Mouse (Mus musculus) midbrain, embryonic 15.5 days (tissue): ENCODE measurements around the gene Abcb6. TPM values are rescaled to one million over a fixed set of nuclear protein-coding genes. Genes with fewer than 3 reads are reported as not detected.

Source experiments
- ATAC-seq: fragments of 200-750 bp; cut with Nextera tagmentation; replicated peaks from 2 replicates; pipeline ENCODE4 v1.8.0; 2017; ENCODE audit warnings: moderate TSS enrichment
- H3K27ac ChIP-seq: fragments of 300-500 bp; sonication (generic); 2 replicates; pipeline ENCODE4 v1.5.1; 2015; ENCODE audit warnings: mild to moderate bottlenecking, inconsistent platforms
- H3K27me3 ChIP-seq: fragments of 300-500 bp; sonication (generic); replicated peaks from 2 replicates; pipeline ENCODE4 v1.6.1; 2015; ENCODE audit warnings: inconsistent platforms
- H3K36me3 ChIP-seq: fragments of 300-500 bp; sonication (generic); replicated peaks from 2 replicates; pipeline ENCODE4 v1.6.1; 2015; ENCODE audit warnings: inconsistent platforms
- H3K4me1 ChIP-seq: fragments of 300-500 bp; sonication (generic); 2 replicates; pipeline ENCODE4 v1.6.1; 2015; ENCODE audit warnings: inconsistent platforms
- H3K4me2 ChIP-seq: fragments of 300-500 bp; sonication (generic); 2 replicates; pipeline ENCODE4 v1.6.1; 2015; ENCODE audit warnings: inconsistent platforms, mild to moderate bottlenecking, moderate library complexity
- H3K4me3 ChIP-seq: fragments of 300-500 bp; sonication (generic); 2 replicates; pipeline ENCODE4 v1.5.1; 2015; ENCODE audit warnings: mild to moderate bottlenecking, inconsistent platforms
- H3K9ac ChIP-seq: fragments of 300-500 bp; sonication (generic); 2 replicates; pipeline ENCODE4 v1.6.1; 2015; ENCODE audit warnings: mild to moderate bottlenecking, inconsistent platforms
- H3K9me3 ChIP-seq: fragments of 300-500 bp; sonication (generic); 2 replicates; pipeline ENCODE4 v1.6.1; 2016; ENCODE audit warnings: inconsistent platforms
- WGBS: fragments of 180-500 bp; shearing (Covaris S2); methylation state at CpG from one replicate; pipeline ENCODE4 v1.1.7; 2015; ENCODE audit warnings: mixed read lengths; 5-methylcytosine and 5-hydroxymethylcytosine counted together
- polyA plus RNA-seq: library from polyadenylated mRNA; unstranded; fragments of >200 nt; fragmentation: Nextera tagmentation; extraction: Ambion mirVana; gene quantifications from 2 replicates; pipeline ENCODE4 v1.2.1, GENCODE M21; 2015

Gene Abcb6
- polyA plus RNA-seq, 1 experiment from 2014 or later = 45.7 TPM

- peak; percentile 99 for ATAC-seq
- Histone ChIP-seq H3K9ac (peak within 1 kb of the TSS; percentile 86), H3K4me1 (peaks cover 27% of the 10 kb centered on the region), H3K36me3 (peaks cover 9% of the 10 kb centered on the region), H3K4me3 (peak within 1 kb of the TSS; percentile 69), H3K27ac (peak within 1 kb of the TSS; percentile 95), H3K9me3 (no peaks in the 10 kb centered on the region), H3K4me2 (peak within 1 kb of the TSS; percentile 82), H3K27me3 (no peaks in the 10 kb centered on the region)
- under 1% methylated on average over 56 of the region's 56 CpGs for WGBS
Observed at GRCm38 (mm10) chr1:75191622-75192402, 11.6 kb upstream of the Abcb6 start, which contains the start of the genes Ankzf1 and Atg9a. Ankzf1 (plus strand) TSS chr1:75192151. Atg9a (minus strand) TSS chr1:75192196.

DNA sequence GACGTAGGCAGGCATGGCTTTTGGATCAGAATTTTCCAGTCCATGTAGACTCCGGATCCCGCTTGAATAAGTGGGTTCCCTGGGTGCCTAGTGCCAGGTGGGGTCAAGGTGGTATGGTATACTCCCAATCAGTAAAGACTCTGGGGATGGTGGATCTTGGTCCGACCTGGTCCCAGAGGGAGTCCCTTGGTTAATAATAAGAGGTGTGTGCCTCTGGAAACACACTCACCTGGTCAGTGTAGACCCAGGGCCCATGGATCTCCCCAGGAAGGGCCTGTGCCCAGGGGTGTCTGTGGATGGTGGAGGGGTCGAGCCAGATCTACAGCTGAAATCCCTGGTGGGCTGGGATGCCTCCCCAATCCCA lies 11.0 kb upstream of the Abcb6 start:
- Histone ChIP-seq H3K36me3 (peaks cover 11% of the 10 kb centered on the region), H3K4me3 (peak overlapping the region; percentile 69), H3K4me1 (peaks cover 27% of the 10 kb centered on the region), H3K27ac (peak overlapping the region; percentile 95), H3K9me3 (no peaks in the 10 kb centered on the region), H3K4me2 (peak overlapping the region; percentile 82), H3K9ac (peak overlapping the region; percentile 86), H3K27me3 (no peaks in the 10 kb centered on the region)
- no peak for ATAC-seq
- 49% methylated on average over 5 of the region's 5 CpGs for WGBS

GRCm38 (mm10) chr1:75190577-75190976 lies 10.4 kb upstream of the Abcb6 start:
- Histone ChIP-seq H3K9ac (0 out of 2 replicates have a peak overlapping the region, but pooled peaks have one; percentile 86), H3K36me3 (peaks cover 18% of the 10 kb centered on the region), H3K4me3 (peak overlapping the region; percentile 69; the same call in 1 of the 2 replicates), H3K27ac (no peak overlapping the region), H3K27me3 (no peaks in the 10 kb centered on the region), H3K4me1 (peaks cover 27% of the 10 kb centered on the region), H3K9me3 (no peaks in the 10 kb centered on the region), H3K4me2 (peak overlapping the region; percentile 82)
- ATAC-seq = no peak
- WGBS = 78% methylated on average over 2 of the region's 2 CpGs

DNA sequence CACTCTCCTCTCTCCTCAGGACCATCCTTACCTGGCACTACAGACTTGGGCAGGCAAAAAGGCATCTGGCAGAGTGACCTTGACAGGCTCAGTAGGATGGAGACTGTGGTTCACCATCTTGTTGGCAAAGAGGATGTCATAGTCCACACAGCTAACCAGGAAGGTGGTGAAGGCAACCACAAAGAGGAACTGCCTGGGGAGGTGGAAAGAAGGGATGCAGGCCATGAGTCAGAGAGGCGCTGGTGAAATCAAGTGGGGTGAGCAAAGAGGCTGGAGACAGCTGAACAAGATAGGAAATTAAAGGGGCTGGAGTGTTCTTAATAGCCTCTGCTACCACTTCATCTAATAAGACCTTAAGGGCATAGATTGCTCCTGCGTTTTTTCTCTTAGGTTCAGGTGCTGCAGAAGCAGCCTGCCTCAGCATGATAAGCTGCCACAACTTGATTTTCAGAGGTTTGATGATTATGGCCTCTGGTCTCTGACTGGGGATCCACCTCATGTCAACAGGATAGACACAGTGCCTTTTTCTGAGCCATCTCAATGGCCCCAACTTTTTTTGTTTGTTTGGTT lies 7.8 kb upstream of the Abcb6 start:
- no peak overlapping the region for H3K27ac ChIP-seq
- H3K9ac ChIP-seq = no peak overlapping the region
- no peaks in the 10 kb centered on the region for H3K9me3 ChIP-seq
- H3K4me1 ChIP-seq = peaks cover 21% of the 10 kb centered on the region
- ATAC-seq = no peak
- 84% methylated on average over 2 of the region's 2 CpGs for WGBS
- no peaks in the 10 kb centered on the region for H3K27me3 ChIP-seq
- peaks cover 34% of the 10 kb centered on the region for H3K36me3 ChIP-seq
- H3K4me2 ChIP-seq = no peak overlapping the region
- H3K4me3 ChIP-seq = no peak overlapping the region

DNA sequence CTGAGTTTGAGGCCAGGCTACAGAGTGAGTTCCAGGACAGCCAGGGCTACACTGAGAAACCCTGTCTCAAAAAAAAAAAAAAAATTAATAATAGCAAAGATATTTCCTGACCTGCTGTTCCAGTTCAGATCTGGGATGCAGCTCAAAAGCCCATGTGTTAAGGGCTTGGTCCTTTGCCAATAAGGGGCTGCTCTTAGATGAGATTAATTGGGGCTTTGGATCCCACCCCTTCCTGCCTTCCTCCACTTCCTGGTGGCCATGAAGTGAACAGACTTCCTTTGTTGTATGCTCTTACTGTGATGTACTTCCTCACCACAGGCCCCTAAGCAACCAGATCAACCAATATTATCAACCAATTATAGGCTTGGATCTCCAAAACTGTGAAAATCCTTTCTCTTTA lies 6.9 kb upstream of the Abcb6 start:
- Histone ChIP-seq H3K4me3 (no peak overlapping the region), H3K9me3 (no peaks in the 10 kb centered on the region)
- ATAC-seq = no peak

GRCm38 (mm10) chr1:75185495-75185894 lies 5.3 kb upstream of the Abcb6 start:
- no peak for ATAC-seq

More for the DNA sequence above, 6.9 kb upstream of the Abcb6 start:
- Histone ChIP-seq H3K27ac (no peak overlapping the region), H3K27me3 (no peaks in the 10 kb centered on the region), H3K9ac (no peak overlapping the region), H3K36me3 (peaks cover 42% of the 10 kb centered on the region), H3K4me2 (no peak overlapping the region), H3K4me1 (peaks cover 16% of the 10 kb centered on the region)

GRCm38 (mm10) chr1:75182160-75182559 lies 2.0 kb upstream of the Abcb6 start:
- Histone ChIP-seq H3K4me1 (peaks cover 27% of the 10 kb centered on the region), H3K27ac (no peak overlapping the region), H3K9ac (no peak overlapping the region), H3K4me3 (no peak overlapping the region), H3K36me3 (peaks cover 41% of the 10 kb centered on the region), H3K9me3 (no peaks in the 10 kb centered on the region), H3K4me2 (no peak overlapping the region), H3K27me3 (no peaks in the 10 kb centered on the region)
- WGBS = 79% methylated on average over 4 of the region's 4 CpGs
- ATAC-seq = no peak

More at GRCm38 (mm10) chr1:75185495-75185894, 5.3 kb upstream of the Abcb6 start:
- WGBS = 96% methylated on average over 11 of the region's 11 CpGs
- Histone ChIP-seq H3K27me3 (no peaks in the 10 kb centered on the region), H3K4me1 (peaks cover 11% of the 10 kb centered on the region), H3K9me3 (no peaks in the 10 kb centered on the region), H3K27ac (no peak overlapping the region), H3K36me3 (peaks cover 49% of the 10 kb centered on the region), H3K9ac (no peak overlapping the region), H3K4me2 (no peak overlapping the region), H3K4me3 (no peak overlapping the region)

- Histone ChIP-seq H3K36me3 (peaks cover 43% of the 10 kb centered on the region), H3K27ac (no peak overlapping the region), H3K4me3 (no peak overlapping the region), H3K9ac (no peak overlapping the region), H3K27me3 (no peaks in the 10 kb centered on the region), H3K4me1 (peaks cover 27% of the 10 kb centered on the region), H3K4me2 (no peak overlapping the region), H3K9me3 (no peaks in the 10 kb centered on the region)
- no peak for ATAC-seq
- 86% methylated on average over 4 of the region's 4 CpGs for WGBS
Observed at GRCm38 (mm10) chr1:75181377-75181870, 1.2 kb upstream of the Abcb6 start.

GRCm38 (mm10) chr1:75180741-75181140 lies 549 bp upstream of the Abcb6 start:
- peaks cover 27% of the 10 kb centered on the region for H3K4me1 ChIP-seq
- H3K9ac ChIP-seq = no peak overlapping the region; the same call in 1 of the 2 replicates
- H3K27ac ChIP-seq = 0 out of 2 replicates have a peak overlapping the region, but pooled peaks have one; percentile 50
- H3K36me3 ChIP-seq = peaks cover 43% of the 10 kb centered on the region
- peak; percentile 3; the same call in 1 of the 2 replicates for ATAC-seq
- 35% methylated on average over 7 of the region's 7 CpGs for WGBS
- peak overlapping the region; percentile 97 for H3K4me2 ChIP-seq
- H3K4me3 ChIP-seq = peak overlapping the region; percentile 55
- H3K9me3 ChIP-seq = no peaks in the 10 kb centered on the region
- H3K27me3 ChIP-seq = no peaks in the 10 kb centered on the region

DNA sequence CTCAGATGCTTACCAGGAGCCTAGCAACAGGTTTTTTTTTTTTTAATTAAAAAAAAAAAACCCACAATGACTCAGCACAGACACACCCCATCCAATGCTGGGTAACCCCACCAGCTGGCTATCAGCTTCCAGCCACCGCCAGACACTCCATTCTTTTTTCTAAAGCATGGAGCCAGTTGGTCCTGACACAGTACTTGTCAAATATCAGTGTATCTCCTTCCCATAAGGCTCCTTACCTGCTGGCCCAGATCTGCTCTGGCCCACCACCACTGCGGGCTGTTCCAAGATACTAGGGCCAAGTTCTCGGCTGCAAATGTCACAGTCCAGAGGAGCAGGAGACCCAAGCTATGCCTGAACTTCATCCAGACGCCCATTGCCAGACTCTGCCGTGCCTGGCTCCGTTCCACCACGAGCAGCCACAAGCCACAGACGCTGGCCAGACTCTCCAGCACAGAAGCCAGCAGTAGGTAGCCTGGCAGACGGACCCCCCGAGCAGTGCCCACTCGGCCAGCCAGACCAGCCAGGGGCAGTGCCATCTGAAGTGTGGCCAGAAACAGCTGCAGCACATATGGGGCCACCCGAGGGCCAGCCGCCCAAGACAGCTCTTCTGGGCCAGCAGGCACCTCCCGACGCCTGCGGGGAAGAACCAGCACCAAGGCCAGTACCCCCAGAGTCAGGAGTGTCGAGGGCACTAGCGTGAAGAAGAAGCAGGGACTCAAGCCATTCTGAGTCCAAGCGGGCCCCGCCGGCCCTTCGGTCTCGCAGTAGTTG lies 673 bp downstream of the Abcb6 start:
- H3K9me3 ChIP-seq = no peaks in the 10 kb centered on the region
- peak overlapping the region; percentile 51 for H3K9ac ChIP-seq
- peak; percentile 49 for ATAC-seq
- peak overlapping the region; percentile 55 for H3K4me3 ChIP-seq
- H3K4me2 ChIP-seq = peak overlapping the region; percentile 97
- H3K4me1 ChIP-seq = peaks cover 27% of the 10 kb centered on the region
- H3K36me3 ChIP-seq = peaks cover 47% of the 10 kb centered on the region
- WGBS = 7% methylated on average over 23 of the region's 23 CpGs
- no peaks in the 10 kb centered on the region for H3K27me3 ChIP-seq
- H3K27ac ChIP-seq = peak overlapping the region; percentile 50; the same call in 1 of the 2 replicates

DNA sequence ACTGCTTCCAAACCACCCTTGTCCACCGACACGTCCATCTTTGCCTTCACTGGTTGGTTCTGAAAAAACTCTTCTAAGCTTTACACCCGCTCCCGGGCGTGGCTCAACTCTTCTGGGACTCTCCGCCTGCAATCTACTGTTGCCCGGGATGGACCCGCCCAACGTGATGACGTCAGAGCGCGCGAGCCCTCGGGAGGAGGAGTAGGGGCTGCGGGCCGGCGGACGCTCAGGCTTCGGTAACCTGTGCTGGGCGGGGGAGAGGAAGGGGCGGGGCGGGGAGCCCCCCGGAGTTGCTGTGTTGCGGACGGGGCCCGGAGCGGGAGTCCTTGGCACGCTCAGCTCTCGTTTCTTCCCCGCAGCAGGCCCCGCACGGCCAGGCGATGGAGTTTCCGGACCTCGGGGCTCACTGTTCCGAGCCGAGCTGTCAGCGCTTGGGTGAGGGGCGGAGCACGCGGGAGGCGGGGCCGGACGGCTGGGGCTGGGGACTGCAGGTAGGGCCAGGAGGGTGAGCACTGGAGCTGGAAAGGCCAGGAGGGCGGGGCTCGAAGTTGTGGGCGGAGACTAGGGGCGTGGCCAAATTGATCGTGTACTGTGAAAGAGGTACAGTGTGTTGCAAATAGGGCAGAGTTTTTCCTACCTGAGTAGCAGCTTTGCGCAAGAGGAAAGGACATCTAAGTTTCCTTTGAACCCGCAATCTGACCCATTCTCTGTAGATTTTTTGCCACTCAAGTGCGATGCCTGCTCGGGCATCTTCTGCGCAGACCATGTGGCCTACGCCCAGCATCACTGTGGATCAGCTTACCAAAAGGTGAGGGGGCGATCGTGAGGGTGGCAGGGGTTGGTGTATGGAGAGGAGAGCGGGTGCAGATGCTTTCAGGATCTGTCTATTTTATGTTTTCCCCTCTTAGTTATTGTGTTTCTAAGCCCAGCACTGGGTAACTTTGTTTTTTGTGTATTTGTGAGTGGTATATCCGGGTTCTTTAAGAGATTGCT lies 11.4 kb downstream of the Abcb6 start, which contains the start of gene Zfand2b:
TSS of gene Zfand2b (plus strand) at position 175 of the 993 bp plus-strand sequence.
- peaks cover 15% of the 10 kb centered on the region for H3K4me1 ChIP-seq
- H3K36me3 ChIP-seq = peaks cover 30% of the 10 kb centered on the region
- peak within 1 kb of the TSS; percentile 85 for H3K4me3 ChIP-seq
- WGBS = under 1% methylated on average over 59 of the region's 59 CpGs
- peak within 1 kb of the TSS; percentile 58 for H3K9ac ChIP-seq
- peak; percentile 97 for ATAC-seq
- H3K4me2 ChIP-seq = peak within 1 kb of the TSS; percentile 77
- H3K27ac ChIP-seq = peak within 1 kb of the TSS; percentile 91
- no peaks in the 10 kb centered on the region for H3K27me3 ChIP-seq
- no peaks in the 10 kb centered on the region for H3K9me3 ChIP-seq
